Mouse (Mus musculus) adrenal gland, postnatal 25 days (tissue): Measurements from ENCODE around the gene Kcnj3. TPM values are rescaled to one million over a fixed set of nuclear protein-coding genes. Genes with fewer than 3 reads are reported as not detected.
"Not testable (repeated sequence)": the region's sequence is repeated elsewhere in the genome, so short reads cannot be mapped to it uniquely, and the experiment has no call there.

Experiments used
- DNase-seq: peaks from one replicate; pipeline ENCODE4 v3.0.0; 2021; ENCODE audit warnings: mixed read lengths
- long read RNA-seq: library from polyadenylated mRNA; stranded (forward); transcript quantifications from one replicate; pipeline ENCODE4 v2.0.0, GENCODE M21; 2021
- total RNA-seq: library from RNA; stranded (reverse); gene quantifications from 2 replicates; pipeline ENCODE4 v1.2.3, GENCODE M21; 2021

Gene Kcnj3
- total RNA-seq: 0.24 and 0.94 TPM in 2 replicates
- long read RNA-seq: 0 reads

- DNase-seq: no peak
Observed at GRCm38 (mm10) chr2:55435721-55436260, at the start of gene Kcnj3. Gene Kcnj3 (plus strand): TSS chr2:55435970.

DNA sequence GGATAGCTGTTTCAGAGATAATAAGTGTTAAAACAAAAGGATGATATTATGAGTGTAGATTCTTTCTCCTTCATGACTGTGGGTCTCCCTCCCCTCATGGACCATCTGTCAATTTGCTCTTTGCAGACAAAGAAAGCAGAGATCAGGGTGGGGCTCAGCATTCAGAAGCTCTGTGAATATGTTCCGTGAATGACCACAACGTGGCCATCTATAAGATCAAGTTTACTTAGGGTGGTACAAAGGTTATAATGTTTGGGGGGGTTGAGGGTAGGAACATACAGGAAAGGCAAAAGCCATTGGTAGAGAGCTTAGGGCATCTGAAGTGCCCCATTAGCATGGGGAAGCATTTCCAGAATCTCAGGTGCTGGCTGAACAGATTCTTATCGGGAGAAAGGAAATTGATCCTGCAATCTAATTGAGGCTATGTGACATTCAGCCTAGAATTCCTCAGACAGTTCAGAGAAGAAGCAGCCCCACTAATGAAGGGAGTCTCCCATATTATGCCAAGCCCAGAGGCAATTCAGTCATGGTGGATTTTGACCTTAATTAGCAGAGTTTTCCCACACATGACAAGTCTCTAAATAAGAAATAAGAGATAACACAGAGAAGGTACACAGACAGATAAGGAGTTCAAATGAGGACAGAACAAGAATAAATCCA, 45.3 kb upstream of the Kcnj3 start:
- DNase-seq: no peak

- DNase-seq: no peak
Observed at GRCm38 (mm10) chr2:55405307-55405706, 30.5 kb upstream of the Kcnj3 start.

DNA sequence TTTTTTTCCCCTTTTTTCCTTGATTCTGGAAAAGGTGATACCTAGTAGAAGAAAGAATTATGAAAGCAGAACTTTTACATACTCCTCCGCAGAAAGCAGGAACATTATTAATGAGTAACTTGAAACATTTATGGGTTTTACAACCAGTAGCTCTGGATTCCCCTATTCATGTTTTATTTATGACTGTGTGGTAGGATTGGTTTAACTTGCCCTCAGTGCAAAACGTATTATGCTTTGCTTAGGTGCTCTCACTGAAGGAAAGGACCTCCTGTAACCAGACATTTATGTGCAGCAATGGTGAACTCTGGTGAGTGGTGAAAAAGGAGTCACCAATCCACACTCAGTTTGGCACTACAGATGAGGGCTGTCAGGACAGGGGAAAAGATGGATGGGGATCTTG, 8.1 kb upstream of the Kcnj3 start:
- no peak for DNase-seq

- no peak for DNase-seq
Observed at GRCm38 (mm10) chr2:55432104-55432503, 3.7 kb upstream of the Kcnj3 start.

GRCm38 (mm10) chr2:55436261-55437006, 664 bp downstream of the Kcnj3 start:
- DNase-seq: no peak

DNA sequence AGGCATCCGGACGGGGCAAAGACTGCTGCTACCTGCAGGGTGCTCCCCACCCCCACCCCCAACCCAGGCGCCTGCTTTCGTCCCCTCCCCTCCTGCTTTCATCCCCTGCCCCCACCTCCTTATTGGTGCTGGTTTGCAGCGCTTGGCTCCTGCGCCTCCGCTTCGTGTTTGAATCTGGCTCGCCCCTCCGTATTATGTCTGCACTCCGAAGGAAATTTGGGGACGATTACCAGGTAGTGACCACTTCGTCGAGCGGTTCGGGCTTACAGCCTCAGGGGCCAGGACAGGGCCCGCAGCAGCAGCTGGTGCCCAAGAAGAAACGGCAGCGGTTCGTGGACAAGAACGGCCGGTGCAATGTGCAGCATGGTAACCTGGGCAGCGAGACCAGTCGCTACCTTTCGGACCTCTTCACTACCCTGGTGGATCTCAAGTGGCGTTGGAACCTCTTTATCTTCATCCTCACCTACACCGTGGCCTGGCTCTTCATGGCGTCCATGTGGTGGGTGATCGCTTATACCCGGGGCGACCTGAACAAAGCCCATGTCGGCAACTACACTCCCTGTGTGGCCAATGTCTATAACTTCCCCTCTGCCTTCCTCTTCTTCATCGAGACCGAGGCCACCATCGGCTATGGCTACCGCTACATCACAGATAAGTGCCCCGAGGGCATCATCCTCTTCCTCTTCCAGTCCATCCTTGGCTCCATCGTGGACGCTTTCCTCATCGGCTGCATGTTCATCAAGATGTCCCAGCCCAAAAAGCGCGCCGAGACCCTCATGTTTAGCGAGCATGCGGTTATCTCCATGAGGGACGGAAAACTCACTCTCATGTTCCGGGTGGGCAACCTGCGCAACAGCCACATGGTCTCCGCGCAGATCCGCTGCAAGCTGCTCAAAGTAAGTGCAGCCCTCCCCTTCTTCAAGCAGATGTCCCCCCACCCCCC, 1.5 kb downstream of the Kcnj3 start:
- DNase-seq: no peak

GRCm38 (mm10) chr2:55437977-55438376, 2.2 kb downstream of the Kcnj3 start:
- no peak for DNase-seq

DNA sequence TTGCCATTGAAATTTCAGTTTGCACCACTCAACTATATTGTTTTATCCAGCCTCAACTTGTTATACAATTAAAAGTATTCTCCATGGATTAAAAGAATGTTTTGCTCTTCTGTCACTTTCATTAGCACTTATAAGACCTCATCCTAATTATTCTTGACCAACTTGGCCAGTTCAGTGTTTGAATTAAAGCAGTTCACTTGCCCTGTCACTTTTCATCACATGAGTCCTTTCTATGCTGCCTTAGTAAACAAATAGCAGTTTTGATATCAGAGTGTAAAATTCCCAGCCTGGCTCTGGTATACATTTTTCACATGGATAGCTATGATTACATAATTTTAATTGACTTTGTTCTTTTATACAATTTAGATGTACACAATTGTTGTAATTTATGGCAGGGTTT, 3.4 kb downstream of the Kcnj3 start:
- no peak for DNase-seq

- DNase-seq: no peak
Observed at GRCm38 (mm10) chr2:55442006-55442405, 6.2 kb downstream of the Kcnj3 start.

DNA sequence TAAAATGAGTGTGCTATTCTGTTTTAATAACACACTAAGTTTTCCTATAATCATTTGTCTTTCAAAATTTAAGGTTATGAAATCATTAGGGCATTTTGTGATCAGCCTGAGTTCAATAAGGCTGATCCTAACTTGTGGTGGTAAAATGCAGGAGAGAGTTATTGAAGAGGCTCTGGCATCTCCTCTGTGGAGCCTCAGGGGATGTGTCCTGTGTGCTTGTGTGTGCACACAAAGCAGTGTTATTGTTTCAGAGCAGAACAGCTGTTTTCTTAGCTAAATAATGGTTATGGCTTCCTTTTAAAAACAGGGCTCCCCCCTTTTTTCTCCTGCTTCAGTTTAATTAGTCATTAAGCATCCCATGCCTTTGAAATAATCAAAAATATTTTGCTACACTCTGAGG, 11.5 kb downstream of the Kcnj3 start:
- no peak for DNase-seq

GRCm38 (mm10) chr2:55450774-55451173, 15.0 kb downstream of the Kcnj3 start:
- no peak for DNase-seq

DNA sequence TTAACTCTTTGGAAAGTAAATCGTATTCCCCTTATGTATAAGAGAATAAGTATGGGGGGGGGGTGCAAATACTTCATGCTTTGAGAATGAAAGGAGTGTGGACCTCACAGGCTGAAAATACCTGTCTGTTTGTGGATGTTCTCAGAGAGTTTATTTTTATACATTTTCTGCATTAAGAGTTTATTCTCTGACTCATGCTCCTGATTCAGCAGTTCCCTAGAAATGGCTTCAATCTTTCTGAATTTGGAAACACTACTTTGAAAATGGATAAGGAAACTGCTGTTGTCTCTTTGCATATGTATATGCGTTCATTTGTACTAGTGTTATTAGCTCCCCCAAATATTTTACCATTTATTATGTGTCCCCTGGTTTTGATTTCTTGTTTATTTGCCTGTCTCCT, 23.4 kb downstream of the Kcnj3 start:
- DNase-seq: no peak

GRCm38 (mm10) chr2:55469141-55469540, 33.4 kb downstream of the Kcnj3 start:
- DNase-seq: no peak

GRCm38 (mm10) chr2:55470006-55470405, 34.2 kb downstream of the Kcnj3 start:
- DNase-seq: no peak

- DNase-seq: no peak
Observed at GRCm38 (mm10) chr2:55479511-55479910, 43.7 kb downstream of the Kcnj3 start.

DNA sequence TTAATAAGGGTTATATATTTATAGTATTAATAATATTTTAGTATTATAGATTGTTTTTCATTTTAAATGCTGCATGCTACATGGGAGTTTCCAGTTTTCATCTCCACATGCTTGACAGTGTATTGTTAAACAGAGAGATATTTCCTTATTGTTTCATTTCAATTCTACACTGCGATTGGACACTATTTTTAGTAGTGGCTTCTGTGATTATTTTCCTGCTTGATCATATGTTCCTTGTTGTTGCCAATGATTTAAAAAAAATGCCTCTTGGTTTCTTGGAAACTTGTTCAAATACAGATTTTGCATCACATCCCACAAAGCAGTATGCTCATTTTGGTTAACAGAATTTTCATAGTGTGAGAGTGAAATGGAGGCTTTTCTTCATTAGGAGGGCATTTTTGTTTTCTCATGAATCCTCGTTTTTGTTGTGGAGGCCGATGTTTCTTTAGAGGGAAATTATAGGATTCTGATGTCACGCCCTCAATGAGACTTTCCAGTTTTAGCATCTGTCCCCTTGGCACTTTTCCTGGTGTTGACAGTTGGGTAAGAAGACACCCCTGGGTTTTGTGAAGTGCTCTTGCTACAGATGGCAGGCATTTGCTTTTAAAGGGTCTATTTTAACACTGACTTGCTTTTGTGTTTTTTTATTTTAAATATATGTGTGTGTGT, 44.3 kb downstream of the Kcnj3 start:
- DNase-seq: no peak

DNA sequence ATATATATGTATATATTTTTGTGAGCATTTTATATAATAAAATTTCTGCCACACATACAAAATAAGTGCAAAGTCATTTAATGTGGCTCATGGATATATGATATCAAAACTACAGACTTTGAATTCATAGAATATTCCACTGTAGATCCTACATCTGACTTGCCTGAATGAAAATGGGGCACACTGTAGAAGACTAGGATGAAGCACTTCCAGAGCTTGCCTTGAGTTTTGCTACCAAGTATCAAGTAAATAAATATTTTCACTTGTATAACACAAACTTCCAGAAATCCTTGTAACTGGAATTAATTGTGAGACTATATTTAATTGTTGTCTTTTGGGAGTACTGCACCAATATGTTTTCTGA, 44.8 kb downstream of the Kcnj3 start:
- DNase-seq: no peak

DNA sequence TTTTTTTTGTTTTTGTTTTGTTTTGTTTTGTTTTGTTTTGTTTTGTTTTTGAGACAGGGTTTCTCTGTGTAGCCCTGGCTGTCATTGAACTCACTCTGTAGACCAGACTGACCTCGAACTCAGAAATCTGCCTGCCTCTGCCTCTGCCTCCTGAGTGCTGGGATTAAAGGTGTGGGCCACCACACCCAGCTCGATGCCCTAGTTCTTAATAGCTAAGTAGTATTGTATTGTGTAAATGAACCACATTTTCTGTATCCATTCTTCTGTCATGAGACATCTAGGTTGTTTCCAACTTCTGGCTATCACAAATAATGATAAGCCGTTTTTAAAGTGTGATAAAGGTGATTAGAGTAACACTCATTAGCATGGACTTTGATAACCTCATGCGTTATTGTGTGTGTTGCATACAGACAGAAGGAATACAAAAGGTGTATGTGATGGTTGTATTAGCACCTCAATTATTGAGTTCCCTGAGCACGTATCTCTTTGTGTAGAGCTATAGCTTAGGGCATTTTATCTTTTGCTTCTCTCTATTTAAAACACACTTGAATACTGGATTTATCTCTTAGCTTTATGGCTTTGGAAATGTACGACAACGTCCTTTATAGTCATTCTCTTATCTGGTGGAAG, 49.8 kb downstream of the Kcnj3 start:
- DNase-seq: not testable (repeated sequence)

DNA sequence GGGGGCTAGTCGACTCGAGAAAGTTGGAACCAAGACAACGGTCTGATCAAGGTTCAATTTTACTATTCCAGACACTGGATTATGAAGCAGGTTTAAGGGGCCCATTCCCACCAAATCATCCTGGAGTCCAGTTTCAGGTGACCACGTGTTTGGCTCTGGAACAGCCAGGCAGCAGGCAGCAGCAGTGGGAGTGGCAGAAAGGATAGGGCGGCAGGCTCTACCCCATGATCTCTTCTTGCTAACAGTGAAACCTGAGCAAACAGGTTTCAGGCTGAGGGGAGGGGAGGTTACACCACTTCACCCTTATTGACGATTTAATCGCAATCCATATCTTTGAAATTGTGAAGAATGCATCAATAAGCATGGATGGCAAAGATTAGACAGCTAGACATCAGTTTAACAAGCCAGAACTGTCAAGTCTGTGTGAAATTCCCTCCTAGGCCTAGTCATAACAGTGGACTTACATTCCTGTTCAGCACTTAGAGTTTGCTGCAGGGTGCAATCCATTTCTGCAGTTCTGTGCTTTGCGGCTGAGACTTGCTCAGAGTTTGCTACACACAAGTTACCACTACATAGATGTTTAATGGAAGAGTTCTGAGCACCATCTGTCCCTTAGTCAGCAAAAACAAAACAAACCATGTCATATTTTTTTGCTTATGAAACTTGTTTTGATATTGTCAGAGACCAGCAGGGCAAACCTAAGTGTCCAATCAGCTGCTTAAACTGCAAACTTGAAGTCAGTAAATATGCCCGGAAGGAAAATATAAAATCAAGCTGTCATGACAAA, 67.8 kb downstream of the Kcnj3 start:
- DNase-seq: no peak

DNA sequence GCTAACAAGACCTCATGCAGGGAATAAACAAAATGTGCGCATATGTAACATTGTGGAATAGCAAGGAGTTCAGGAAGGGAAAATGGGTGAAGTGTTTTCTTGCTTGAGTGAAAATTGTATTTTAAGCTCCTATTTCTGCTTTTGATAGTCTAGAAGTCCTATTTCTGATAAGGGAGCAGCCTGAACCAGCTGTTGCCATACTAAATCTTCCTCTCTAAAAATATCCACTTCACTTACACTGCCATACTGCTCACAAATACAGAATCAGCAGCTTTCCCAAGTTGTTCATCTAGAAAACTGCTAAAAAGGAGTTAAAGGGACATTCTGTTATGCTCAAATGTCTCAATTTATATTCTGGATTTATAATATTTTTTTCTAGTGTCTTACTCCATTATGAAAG, 69.9 kb downstream of the Kcnj3 start:
- DNase-seq: no peak
